Comparison of ENCODE assay signal across 10 mouse cellular contexts in the genomic region with DNA sequence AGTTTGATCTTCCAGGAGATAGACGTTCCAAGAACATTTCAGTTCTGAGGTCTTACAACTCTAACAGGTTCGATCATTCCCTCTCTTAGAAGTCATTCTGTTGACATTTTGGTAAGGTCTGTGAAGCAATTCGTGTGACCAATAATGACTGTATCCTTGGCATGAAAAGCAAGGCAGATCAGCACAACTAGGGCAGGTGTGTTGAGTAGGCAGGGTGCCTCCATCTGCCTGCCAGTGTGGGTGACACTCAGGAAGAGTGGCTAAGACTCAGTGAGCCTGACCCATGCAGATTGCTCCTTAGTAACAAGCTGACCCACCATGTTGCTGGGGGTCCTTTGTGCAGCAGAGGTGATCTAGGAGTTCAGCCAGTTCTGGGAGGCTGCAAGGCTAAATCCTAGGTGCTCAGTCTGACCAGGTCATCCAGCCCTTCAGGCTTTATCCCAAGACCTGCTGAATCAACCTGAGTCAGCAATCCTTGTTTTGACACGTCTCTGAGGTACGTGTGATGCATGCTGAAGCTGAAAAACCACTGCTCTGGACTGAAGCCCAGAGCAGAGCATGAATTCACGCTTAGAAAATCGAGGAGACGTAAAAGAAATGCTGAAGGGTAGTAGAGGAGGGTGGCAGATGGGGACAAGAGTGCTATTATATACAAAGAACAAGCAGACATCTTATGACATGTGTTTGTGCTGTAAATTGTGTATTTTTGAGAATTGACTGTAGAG.
DNase-seq lines count a peak whose midpoint lies in the region; ATAC-seq and TF ChIP-seq lines count a peak whose summit lies in the region.
"Had no signal": no experiment of that assay in that cellular context is flagged by ENCODE, and none has a peak within 500 bp of the region (broad histone marks: within the 10 kb centered on the region; RNA-seq: fewer than 3 reads in every experiment).

No protein-coding gene starts in this region.

- H3K4me2 ChIP-seq in embryonic facial prominence, embryonic 14.5 days (ENCODE audit: low read depth, low read length): no peak overlapping the region
- no peak overlapping the region for H3K4me2 ChIP-seq in midbrain, postnatal 0 days (ENCODE audit: low read depth, low read length, poor library complexity, severe bottlenecking)
- H3K4me2 ChIP-seq in intestine, embryonic 16.5 days (ENCODE audit: low read depth, low read length): no peak overlapping the region
- H3K4me2 ChIP-seq: midbrain, embryonic 15.5 days had no signal

- no peak overlapping the region for H3K4me3 ChIP-seq in embryonic facial prominence, embryonic 14.5 days (ENCODE audit: low read depth, low read length)
- no peak overlapping the region for H3K4me3 ChIP-seq in embryonic facial prominence, embryonic 10.5 days
- no peak overlapping the region for H3K4me3 ChIP-seq in midbrain, postnatal 0 days (ENCODE audit: low read depth, low read length)
- no peak overlapping the region for H3K4me3 ChIP-seq in midbrain, embryonic 10.5 days
- no peak overlapping the region for H3K4me3 ChIP-seq in intestine, embryonic 16.5 days (ENCODE audit: low read length)
- H3K4me3 ChIP-seq: midbrain, embryonic 15.5 days had no signal

- H3K27ac ChIP-seq in embryonic facial prominence, embryonic 14.5 days (replicated peaks; ENCODE audit: low read depth, low read length): no peak overlapping the region
- H3K27ac ChIP-seq in embryonic facial prominence, embryonic 10.5 days (replicated peaks): no peak overlapping the region
- H3K27ac ChIP-seq in midbrain, postnatal 0 days (ENCODE audit: low read depth, low read length): no peak overlapping the region
- no peak overlapping the region for H3K27ac ChIP-seq in midbrain, embryonic 10.5 days (replicated peaks)
- no peak overlapping the region for H3K27ac ChIP-seq in intestine, embryonic 16.5 days (ENCODE audit: low read length)
- H3K27ac ChIP-seq: midbrain, embryonic 15.5 days had no signal

- H3K9ac ChIP-seq in embryonic facial prominence, embryonic 14.5 days (ENCODE audit: low read depth, low read length): no peak overlapping the region
- H3K9ac ChIP-seq in midbrain, postnatal 0 days (replicated peaks; ENCODE audit: low read length, poor library complexity, severe bottlenecking): no peak overlapping the region
- no peak overlapping the region for H3K9ac ChIP-seq in intestine, embryonic 16.5 days (ENCODE audit: low read depth, low read length)
- H3K9ac ChIP-seq: liver, postnatal 0 days; midbrain, embryonic 15.5 days had no signal

- no peak for TF ChIP-seq CTCF in midbrain, postnatal 0 days (IDR thresholded peaks at IDR 0.05)

- ATAC-seq in embryonic facial prominence, embryonic 14.5 days (ENCODE audit: low read depth): no peak
- peak; percentile 23; the same call in 1 of the 2 replicates for ATAC-seq in midbrain, postnatal 0 days (ENCODE audit: low FRiP score)
- ATAC-seq in intestine, embryonic 16.5 days: no peak
- ATAC-seq: liver, postnatal 0 days; midbrain, embryonic 15.5 days had no signal

- 67% methylated on average over 8 of the region's 8 CpGs for WGBS in embryonic facial prominence, embryonic 14.5 days
- 86% methylated on average over 8 of the region's 8 CpGs for WGBS in embryonic facial prominence, embryonic 10.5 days
- 84% methylated on average over 8 of the region's 8 CpGs for WGBS in midbrain, postnatal 0 days
- 87% methylated on average over 8 of the region's 8 CpGs for WGBS in midbrain, embryonic 10.5 days
- WGBS in intestine, embryonic 16.5 days: 79% methylated on average over 8 of the region's 8 CpGs

- no peaks in the 10 kb centered on the region for H3K36me3 ChIP-seq in embryonic facial prominence, embryonic 14.5 days (ENCODE audit: control insufficient read depth, insufficient read depth, low read length)
- H3K36me3 ChIP-seq in embryonic facial prominence, embryonic 10.5 days (replicated peaks): no peaks in the 10 kb centered on the region
- no peaks in the 10 kb centered on the region for H3K36me3 ChIP-seq in midbrain, postnatal 0 days (ENCODE audit: insufficient read depth, low read length)
- no peaks in the 10 kb centered on the region for H3K36me3 ChIP-seq in midbrain, embryonic 10.5 days
- H3K36me3 ChIP-seq in intestine, embryonic 16.5 days (ENCODE audit: control insufficient read depth, insufficient read depth, low read length): no peaks in the 10 kb centered on the region
- H3K36me3 ChIP-seq: midbrain, embryonic 15.5 days had no signal

- DNase-seq in embryonic facial prominence, embryonic 14.5 days (ENCODE audit: low spot score): peak; percentile 46
- no peak for DNase-seq in embryonic facial prominence, embryonic 10.5 days (ENCODE audit: low spot score)
- peak; percentile 52 for DNase-seq in midbrain, postnatal 0 days (ENCODE audit: low spot score)
- no peak for DNase-seq in midbrain, embryonic 10.5 days (ENCODE audit: low spot score)
- DNase-seq in cerebellum, postnatal 14 days: peak; percentile 15 to 20
- peak; percentile 3 for DNase-seq in left cerebral cortex, postnatal 4 days
- no peak for DNase-seq in spleen, adult 12 weeks (ENCODE audit: low spot score)
- DNase-seq: liver, postnatal 0 days had no signal

- intact Hi-C loops in left cerebral cortex, postnatal 4 days (cut with DNase I): no loop called here

- H3K9me3 ChIP-seq in embryonic facial prominence, embryonic 14.5 days (ENCODE audit: control insufficient read depth, low read length): no peaks in the 10 kb centered on the region
- H3K9me3 ChIP-seq in embryonic facial prominence, embryonic 10.5 days: no peaks in the 10 kb centered on the region
- no peaks in the 10 kb centered on the region for H3K9me3 ChIP-seq in midbrain, postnatal 0 days (ENCODE audit: low read length)
- H3K9me3 ChIP-seq in midbrain, embryonic 10.5 days (replicated peaks): no peaks in the 10 kb centered on the region
- no peaks in the 10 kb centered on the region for H3K9me3 ChIP-seq in intestine, embryonic 16.5 days (ENCODE audit: control insufficient read depth, low read length)
- H3K9me3 ChIP-seq: midbrain, embryonic 15.5 days had no signal

- H3K27me3 ChIP-seq in embryonic facial prominence, embryonic 14.5 days (replicated peaks; ENCODE audit: control insufficient read depth, insufficient read depth, low read length): no peaks in the 10 kb centered on the region
- no peaks in the 10 kb centered on the region for H3K27me3 ChIP-seq in embryonic facial prominence, embryonic 10.5 days (replicated peaks; ENCODE audit: low read depth, poor library complexity, severe bottlenecking)
- no peaks in the 10 kb centered on the region for H3K27me3 ChIP-seq in midbrain, postnatal 0 days (ENCODE audit: insufficient read depth, low read length)
- H3K27me3 ChIP-seq in midbrain, embryonic 10.5 days (ENCODE audit: low read depth, poor library complexity, severe bottlenecking): no peaks in the 10 kb centered on the region
- H3K27me3 ChIP-seq in intestine, embryonic 16.5 days (replicated peaks; ENCODE audit: control insufficient read depth, insufficient read depth, low read length): no peaks in the 10 kb centered on the region
- H3K27me3 ChIP-seq: midbrain, embryonic 15.5 days had no signal

- peaks cover 9% of the 10 kb centered on the region; the same call in 1 of the 2 replicates for H3K4me1 ChIP-seq in embryonic facial prominence, embryonic 14.5 days (ENCODE audit: control insufficient read depth, insufficient read depth, low read length)
- H3K4me1 ChIP-seq in embryonic facial prominence, embryonic 10.5 days: peaks cover 3% of the 10 kb centered on the region
- no peaks in the 10 kb centered on the region for H3K4me1 ChIP-seq in midbrain, postnatal 0 days (ENCODE audit: insufficient read depth, low read length)
- no peaks in the 10 kb centered on the region for H3K4me1 ChIP-seq in midbrain, embryonic 10.5 days
- H3K4me1 ChIP-seq in intestine, embryonic 16.5 days (ENCODE audit: control insufficient read depth, insufficient read depth, low read length): no peaks in the 10 kb centered on the region
- H3K4me1 ChIP-seq: midbrain, embryonic 15.5 days had no signal

Comparison
In these comparisons a context has a peak if more than half of its experiments do, and no peak if none do; other contexts are left out.
1. DNase-seq: peak in embryonic facial prominence, embryonic 14.5 days (single experiment), midbrain, postnatal 0 days (single experiment), cerebellum, postnatal 14 days (2 of 2) and left cerebral cortex, postnatal 4 days (single experiment); none in embryonic facial prominence, embryonic 10.5 days (single experiment), midbrain, embryonic 10.5 days (single experiment) and spleen, adult 12 weeks (single experiment).